Mouse (Mus musculus) bone marrow, adult 2 months (tissue): ENCODE measurements at regions not wholly inside any gene's neighbourhood (a gene's known extent, or its start where the extent isn't known, plus 50 kb on each side); places are given as distances from the start of the nearest gene placed in this dataset.

Experiments used
- H3K27ac ChIP-seq: fragments of 200-500 bp; 2 replicates; pipeline ENCODE4 v1.5.1; 2012; ENCODE audit warnings: low read depth, mild to moderate bottlenecking, control low read depth, inconsistent platforms, low read length; ENCODE audit not compliant: control insufficient read depth, poor library complexity, insufficient read depth
- H3K4me1 ChIP-seq: fragments of 200-500 bp; 2 replicates; pipeline ENCODE4 v1.6.1; 2011; ENCODE audit warnings: low read length; ENCODE audit not compliant: control insufficient read depth, insufficient read depth
- H3K4me3 ChIP-seq: fragments of 200-500 bp; replicated peaks from 2 replicates; pipeline ENCODE3; 2011; ENCODE audit warnings: mild to moderate bottlenecking, low read depth, low read length, control low read depth; ENCODE audit not compliant: control insufficient read depth
- CTCF ChIP-seq: fragments of 200-500 bp; IDR thresholded peaks from 2 replicates; pipeline ENCODE4 v1.5.1; 2011; ENCODE audit warnings: low read length, control low read depth; ENCODE audit not compliant: control insufficient read depth, insufficient read depth
- POLR2A ChIP-seq: fragments of 200-500 bp; IDR thresholded peaks from 2 replicates; pipeline ENCODE4 v1.6.1; 2011; ENCODE audit warnings: low read depth, mild to moderate bottlenecking, control low read depth, low read length, borderline replicate concordance; ENCODE audit not compliant: control insufficient read depth
- WGBS: fragments of 180-500 bp; shearing (Covaris S2); methylation state at CpG from one replicate; pipeline ENCODE4 v1.1.7; 2018; 5-methylcytosine and 5-hydroxymethylcytosine counted together

DNA sequence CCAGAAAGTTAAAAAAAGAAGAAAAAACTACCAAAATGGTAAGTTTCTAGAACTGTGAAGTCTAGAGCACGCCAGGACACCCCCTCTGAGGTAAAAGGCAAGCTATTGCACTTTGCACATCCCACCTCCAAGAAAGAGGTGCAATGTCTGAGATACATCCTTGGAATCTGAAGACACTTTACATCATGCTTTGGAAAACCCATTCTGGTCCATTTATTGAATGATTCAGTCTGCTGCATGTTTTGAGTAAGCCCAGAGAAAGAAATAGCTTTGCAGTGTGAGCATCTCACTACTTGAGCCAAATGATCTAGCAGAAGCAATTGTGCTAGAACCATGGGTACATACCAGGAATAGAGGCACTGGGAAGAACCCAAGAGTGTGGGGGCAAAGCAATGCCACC lies 85.1 kb upstream of the F13a1 start:
- H3K4me3 ChIP-seq = no peak overlapping the region
- TF ChIP-seq CTCF = no peak
- TF ChIP-seq POLR2A = no peak

DNA sequence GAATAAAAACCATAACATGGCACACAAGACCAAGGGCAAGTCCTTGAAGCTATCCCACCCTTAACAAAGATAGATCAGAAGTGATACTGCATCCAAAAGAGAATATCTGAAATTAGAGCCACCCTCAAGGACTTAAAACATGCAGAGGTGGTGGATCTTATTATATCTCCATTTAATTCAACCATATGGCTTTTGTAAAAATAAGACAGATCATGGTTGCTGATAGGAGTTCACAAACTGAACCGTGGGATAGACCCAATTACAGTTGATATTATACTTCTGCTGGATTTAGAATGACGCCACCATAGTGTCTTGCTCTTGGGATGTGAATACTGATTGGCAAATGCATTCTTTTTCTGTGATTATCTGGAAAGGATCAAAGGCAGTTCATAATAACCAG lies 84.5 kb upstream of the F13a1 start:
- H3K4me3 ChIP-seq = no peak overlapping the region
- peaks cover under 1% of the 10 kb centered on the region; the same call in 1 of the 2 replicates for H3K4me1 ChIP-seq
- 87% methylated on average over 2 of the region's 2 CpGs for WGBS
- no peak for TF ChIP-seq POLR2A
- TF ChIP-seq CTCF = no peak
- no peak overlapping the region for H3K27ac ChIP-seq

More for the DNA sequence above, 85.1 kb upstream of the F13a1 start:
- WGBS = 71% methylated on average over 1 of the region's 1 CpGs
- H3K27ac ChIP-seq = no peak overlapping the region
- no peaks in the 10 kb centered on the region; the same call in 1 of the 2 replicates for H3K4me1 ChIP-seq

DNA sequence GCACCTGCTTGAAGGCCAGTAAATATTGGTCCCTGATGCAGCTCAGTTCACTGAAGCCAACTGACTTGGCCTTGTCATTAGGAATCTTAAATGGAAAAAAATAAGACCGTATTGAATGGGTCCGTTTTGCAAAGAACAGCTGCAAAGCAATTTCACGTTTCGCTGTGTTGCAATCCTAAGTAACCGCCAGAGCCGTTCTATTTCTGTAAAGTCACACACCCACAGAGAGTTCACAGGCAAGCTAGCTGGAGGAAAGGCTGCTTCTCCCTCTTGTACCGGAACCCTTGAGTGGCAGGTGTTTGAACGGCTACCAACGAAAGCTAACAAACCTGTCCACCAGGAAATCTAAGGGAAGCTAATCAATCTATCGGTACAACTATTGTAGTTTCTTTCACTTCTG lies 80.6 kb upstream of the F13a1 start:
- 10% methylated on average over 10 of the region's 10 CpGs for WGBS
- Histone ChIP-seq H3K27ac (no peak overlapping the region), H3K4me3 (no peak overlapping the region), H3K4me1 (peaks cover 3% of the 10 kb centered on the region; the same call in 1 of the 2 replicates)
- no peak for TF ChIP-seq POLR2A
- TF ChIP-seq CTCF = no peak

DNA sequence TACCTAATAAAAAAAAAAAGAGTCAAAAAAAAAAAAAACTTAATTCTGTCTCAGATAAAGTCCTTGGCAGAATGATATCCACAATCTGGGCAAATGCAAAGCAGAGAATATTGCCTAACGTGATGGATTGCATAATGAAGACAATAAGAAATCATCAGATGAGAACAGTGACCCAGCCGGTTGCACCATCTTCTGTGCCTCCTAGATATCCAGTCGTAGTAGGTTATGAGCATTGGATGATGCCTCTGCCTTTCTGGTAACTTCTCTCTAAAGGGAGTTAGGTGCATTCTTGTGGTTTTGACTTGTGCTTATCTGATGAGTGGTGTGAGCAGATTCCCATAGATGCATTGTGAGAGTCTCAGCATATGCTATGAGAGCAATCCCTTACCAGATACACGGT lies 71.6 kb upstream of the F13a1 start:
- TF ChIP-seq POLR2A = no peak
- TF ChIP-seq CTCF = no peak
- 16% methylated on average over 4 of the region's 4 CpGs for WGBS
- no peak overlapping the region for H3K27ac ChIP-seq
- no peak overlapping the region for H3K4me3 ChIP-seq
- no peaks in the 10 kb centered on the region; the same call in none of the 2 replicates for H3K4me1 ChIP-seq

DNA sequence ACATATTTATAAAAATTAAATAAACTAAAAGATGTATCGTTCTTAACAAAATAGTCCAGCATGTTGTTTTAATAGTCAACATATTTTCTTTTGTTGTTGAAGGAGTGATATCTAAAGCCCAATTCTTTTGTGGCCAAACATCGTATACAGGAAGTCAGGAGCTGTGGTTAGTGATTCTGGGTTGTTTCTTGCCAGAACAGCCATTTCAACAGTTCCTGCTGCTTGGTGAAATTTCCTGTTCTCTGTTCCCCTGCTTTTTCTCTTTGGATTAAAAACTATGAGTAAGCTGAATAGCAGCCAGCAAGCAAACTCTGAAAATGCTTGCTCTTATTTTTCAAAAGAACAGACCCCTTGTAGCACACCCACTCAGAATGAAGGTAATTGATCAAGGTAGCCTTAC lies 70.2 kb upstream of the F13a1 start:
- 4% methylated on average over 2 of the region's 2 CpGs for WGBS
- no peak overlapping the region for H3K27ac ChIP-seq
- no peak overlapping the region for H3K4me3 ChIP-seq
- H3K4me1 ChIP-seq = no peaks in the 10 kb centered on the region; the same call in none of the 2 replicates
- TF ChIP-seq POLR2A (no peak), CTCF (no peak)

DNA sequence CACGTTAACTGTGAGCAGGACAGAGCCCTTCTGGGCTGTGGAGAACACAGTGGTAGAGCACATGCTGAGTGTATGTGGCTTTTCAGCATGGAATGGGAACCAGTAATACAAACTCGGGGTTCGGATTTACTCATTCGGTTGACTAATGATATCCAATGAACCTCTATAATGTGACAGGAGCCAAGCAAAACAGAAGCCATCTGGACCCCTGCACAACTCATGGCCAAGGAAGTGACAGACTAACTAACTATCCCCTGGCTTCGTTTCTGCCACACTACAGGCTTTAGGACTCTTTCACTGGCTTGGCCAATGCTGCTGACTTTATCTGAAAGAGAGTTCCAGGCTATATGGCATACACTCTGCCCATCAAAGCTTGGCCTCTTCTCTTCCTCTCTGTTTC lies 64.3 kb upstream of the F13a1 start:
- 86% methylated on average over 5 of the region's 5 CpGs for WGBS
- no peak for TF ChIP-seq POLR2A
- TF ChIP-seq CTCF = no peak
- Histone ChIP-seq H3K4me3 (no peak overlapping the region), H3K4me1 (peaks cover 3% of the 10 kb centered on the region), H3K27ac (no peak overlapping the region)

DNA sequence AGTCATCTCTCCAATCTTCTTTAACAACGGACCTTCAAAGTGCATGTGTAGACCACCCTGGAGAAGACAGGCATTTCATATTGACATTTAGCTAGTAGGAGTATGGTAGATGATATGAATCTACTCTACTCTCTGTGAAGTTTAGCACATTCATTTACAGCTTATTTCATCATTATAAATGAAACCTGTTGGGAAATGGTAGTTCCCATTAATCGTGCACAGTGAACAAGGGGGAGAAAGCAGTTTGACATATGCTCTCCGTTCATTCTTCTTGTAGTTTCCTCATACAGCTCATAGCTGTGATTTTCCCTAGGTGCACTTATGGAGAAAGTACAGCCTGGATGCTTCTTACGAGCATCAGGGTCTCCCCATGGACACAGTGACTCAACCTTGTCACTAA lies 61.7 kb upstream of the F13a1 start:
- H3K4me3 ChIP-seq = no peak overlapping the region
- no peak overlapping the region; the same call in 1 of the 2 replicates for H3K27ac ChIP-seq
- H3K4me1 ChIP-seq = peaks cover 3% of the 10 kb centered on the region
- TF ChIP-seq CTCF (no peak), POLR2A (no peak)
- WGBS = 58% methylated on average over 4 of the region's 4 CpGs

DNA sequence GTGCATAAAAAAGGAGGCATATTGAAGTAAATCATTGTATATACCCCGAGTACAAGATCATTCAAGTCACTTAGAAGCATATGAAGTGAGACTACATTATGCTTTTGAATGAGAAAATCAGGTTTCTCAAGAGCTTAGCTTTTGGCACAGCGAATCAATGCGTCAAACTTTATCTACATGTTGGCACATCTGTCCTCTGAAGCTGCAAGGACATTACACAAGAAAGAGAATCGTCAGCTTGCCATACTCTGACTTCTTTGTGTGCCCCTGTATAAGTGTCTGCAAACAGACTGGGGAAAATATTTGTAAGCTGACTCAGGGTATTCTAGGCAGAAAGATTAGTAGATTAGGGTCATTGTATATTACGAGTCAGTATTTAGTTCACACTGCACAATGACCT lies 57.7 kb upstream of the F13a1 start:
- Histone ChIP-seq H3K27ac (no peak overlapping the region), H3K4me3 (no peak overlapping the region), H3K4me1 (peaks cover 5% of the 10 kb centered on the region)
- TF ChIP-seq POLR2A (no peak), CTCF (no peak)
- WGBS = 67% methylated on average over 5 of the region's 5 CpGs

DNA sequence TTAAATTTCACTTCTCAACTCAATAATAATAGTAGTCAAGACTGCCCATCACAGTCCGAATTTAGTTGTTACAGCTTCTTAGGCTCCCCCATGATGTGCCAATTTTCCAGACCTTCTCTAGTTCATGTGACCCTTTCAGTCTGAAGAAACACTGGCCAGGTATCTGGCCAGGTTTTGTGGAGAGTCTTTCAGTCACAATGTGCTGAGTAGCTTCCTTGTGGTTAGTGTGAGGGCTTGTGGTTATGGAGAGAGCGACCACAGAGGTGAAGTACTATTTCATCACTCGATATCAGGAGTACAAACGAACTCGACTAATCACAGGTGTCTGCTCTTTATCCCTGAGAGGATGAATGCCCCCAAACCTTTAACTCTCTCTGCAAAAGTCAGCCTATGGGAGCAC lies 56.0 kb upstream of the F13a1 start:
- 9% methylated on average over 5 of the region's 5 CpGs for WGBS
- TF ChIP-seq POLR2A = no peak
- TF ChIP-seq CTCF = no peak
- peaks cover 2% of the 10 kb centered on the region for H3K4me1 ChIP-seq
- H3K27ac ChIP-seq = no peak overlapping the region
- H3K4me3 ChIP-seq = no peak overlapping the region
